Mouse (Mus musculus) frontal cortex, postnatal 36 days (tissue): ENCODE results near the gene Por.
A peak's percentile ranks its signal among the peaks of the same experiment; 100 is the strongest.

ENCODE experiments used
- DNase-seq, 2 experiments: peaks; one replicate each; pipeline ENCODE4 v3.0.0; 2022; ENCODE audit warnings: low spot score in 2 of 2

Por gene

GRCm38 (mm10) chr5:135657128-135657527 is 12.7 kb upstream of the Por start:
- no peak for DNase-seq

- DNase-seq = no peak
Measured at GRCm38 (mm10) chr5:135657703-135658373, 12.0 kb upstream of the Por start.

- no peak for DNase-seq
Measured at GRCm38 (mm10) chr5:135659956-135660355, 9.9 kb upstream of the Por start.

- no peak for DNase-seq
Measured at GRCm38 (mm10) chr5:135660535-135660934, 9.3 kb upstream of the Por start.

GRCm38 (mm10) chr5:135666890-135667289 is 2.9 kb upstream of the Por start:
- DNase-seq = no peak

GRCm38 (mm10) chr5:135668071-135668470 is 1.8 kb upstream of the Por start:
- no peak for DNase-seq

- no peak for DNase-seq
Measured at GRCm38 (mm10) chr5:135670881-135671280, 1.0 kb downstream of the Por start.

GRCm38 (mm10) chr5:135672509-135672908 is 2.7 kb downstream of the Por start:
- no peak for DNase-seq

- no peak for DNase-seq
Measured at GRCm38 (mm10) chr5:135672980-135673379, 3.1 kb downstream of the Por start.

- no peak for DNase-seq
Measured at GRCm38 (mm10) chr5:135674349-135674775, 4.5 kb downstream of the Por start.

GRCm38 (mm10) chr5:135674821-135675220 is 5.0 kb downstream of the Por start:
- DNase-seq = peak; percentile 62 to 76

GRCm38 (mm10) chr5:135676696-135677095 is 6.9 kb downstream of the Por start:
- no peak for DNase-seq

- no peak for DNase-seq
Measured at GRCm38 (mm10) chr5:135677251-135677650, 7.4 kb downstream of the Por start.

- DNase-seq = no peak
Measured at GRCm38 (mm10) chr5:135678481-135678880, 8.6 kb downstream of the Por start.

GRCm38 (mm10) chr5:135680967-135681545 is 11.2 kb downstream of the Por start:
- no peak for DNase-seq

GRCm38 (mm10) chr5:135682009-135682408 is 12.2 kb downstream of the Por start:
- DNase-seq = no peak

GRCm38 (mm10) chr5:135682942-135683570 is 13.2 kb downstream of the Por start:
- no peak for DNase-seq

GRCm38 (mm10) chr5:135690401-135690800 is 20.6 kb downstream of the Por start:
- no peak for DNase-seq

- no peak for DNase-seq
Measured at GRCm38 (mm10) chr5:135691266-135691665, 21.4 kb downstream of the Por start.

GRCm38 (mm10) chr5:135693281-135693853 is 23.5 kb downstream of the Por start:
- DNase-seq = no peak

GRCm38 (mm10) chr5:135695277-135695721 is 25.5 kb downstream of the Por start:
- DNase-seq = no peak

GRCm38 (mm10) chr5:135697711-135698111 is 27.9 kb downstream of the Por start:
- DNase-seq = no peak

GRCm38 (mm10) chr5:135701601-135702000 is 31.8 kb downstream of the Por start:
- no peak for DNase-seq
